Mouse (Mus musculus) testis, postnatal 14 days (tissue): ENCODE measurements around the gene Zfp146.
A peak's percentile ranks its signal among the peaks of the same experiment; 100 is the strongest.
"Not testable (repeated sequence)": the region's sequence is repeated elsewhere in the genome, so short reads cannot be mapped to it uniquely, and the experiment has no call there.

Experiments
- DNase-seq: peaks from one replicate; pipeline ENCODE4 v3.0.0; 2021; ENCODE audit warnings: low spot score

Gene Zfp146

GRCm38 (mm10) chr7:30169583-30170282 lies at the start of gene Zfp146:
Gene Zfp146, minus strand, starts transcription at chr7:30169750.
- DNase-seq = peak; percentile 93

GRCm38 (mm10) chr7:30217277-30217676 lies 47.7 kb upstream of the Zfp146 start:
- no peak for DNase-seq

GRCm38 (mm10) chr7:30216723-30217151 lies 47.2 kb upstream of the Zfp146 start:
- DNase-seq = peak; percentile 61

GRCm38 (mm10) chr7:30215875-30216274 lies 46.3 kb upstream of the Zfp146 start:
- DNase-seq = no peak

- DNase-seq = peak; percentile 83
Measured at GRCm38 (mm10) chr7:30213881-30214280, 44.3 kb upstream of the Zfp146 start.

GRCm38 (mm10) chr7:30211025-30211424 lies 41.5 kb upstream of the Zfp146 start:
- no peak for DNase-seq

- DNase-seq = not testable (repeated sequence)
Measured at GRCm38 (mm10) chr7:30206364-30206763, 36.8 kb upstream of the Zfp146 start.

GRCm38 (mm10) chr7:30205383-30205782 lies 35.8 kb upstream of the Zfp146 start:
- DNase-seq = no peak

GRCm38 (mm10) chr7:30204380-30204779 lies 34.8 kb upstream of the Zfp146 start:
- peak; percentile 81 for DNase-seq

- DNase-seq = peak; percentile 65
Measured at GRCm38 (mm10) chr7:30202895-30203690, 33.5 kb upstream of the Zfp146 start.

GRCm38 (mm10) chr7:30200661-30201060 lies 31.1 kb upstream of the Zfp146 start:
- not testable (repeated sequence) for DNase-seq

GRCm38 (mm10) chr7:30200200-30200599 lies 30.6 kb upstream of the Zfp146 start:
- DNase-seq = peak; percentile 68

- DNase-seq = no peak
Measured at GRCm38 (mm10) chr7:30199498-30200139, 30.1 kb upstream of the Zfp146 start.

GRCm38 (mm10) chr7:30198481-30198971 lies 29.0 kb upstream of the Zfp146 start, which contains the start of gene Capns1:
Gene Capns1, minus strand, starts transcription at chr7:30198811.
- peak; percentile 70 for DNase-seq

GRCm38 (mm10) chr7:30197592-30198129 lies 28.1 kb upstream of the Zfp146 start:
- DNase-seq = no peak

GRCm38 (mm10) chr7:30196171-30196570 lies 26.6 kb upstream of the Zfp146 start:
- DNase-seq = no peak

GRCm38 (mm10) chr7:30195461-30195860 lies 25.9 kb upstream of the Zfp146 start:
- DNase-seq = no peak

GRCm38 (mm10) chr7:30194884-30195283 lies 25.3 kb upstream of the Zfp146 start:
- peak; percentile 89 for DNase-seq

GRCm38 (mm10) chr7:30194101-30194831 lies 24.7 kb upstream of the Zfp146 start:
- no peak for DNase-seq

- DNase-seq = peak; percentile 74
Measured at GRCm38 (mm10) chr7:30193581-30194100, 24.1 kb upstream of the Zfp146 start.

- no peak for DNase-seq
Measured at GRCm38 (mm10) chr7:30193013-30193412, 23.5 kb upstream of the Zfp146 start.
